Mouse (Mus musculus) layer of hippocampus, postnatal 10 days (tissue): ENCODE data around the gene Scrn3. TPM values are rescaled to one million over a fixed set of nuclear protein-coding genes. Genes with fewer than 3 reads are reported as not detected.
A peak's percentile ranks its signal among the peaks of the same experiment; 100 is the strongest.

Experiments used
- DNase-seq, 2 experiments: peaks; one replicate each; pipeline ENCODE4 v3.0.0; 2021; ENCODE audit warnings: low spot score in 2 of 2
- total RNA-seq, 2 experiments: library from RNA; stranded (reverse); gene quantifications; 2 replicates each; pipeline ENCODE4 v1.2.3; 2021

Gene Scrn3
- total RNA-seq, 2 experiments from 2014 or later = 12.1 to 12.6 TPM

- peak; percentile 32 to 39 for DNase-seq
Measured at GRCm38 (mm10) chr2:73274119-73274920, 38.1 kb upstream of the Scrn3 start.

GRCm38 (mm10) chr2:73275261-73276040 is 37.0 kb upstream of the Scrn3 start:
- no peak for DNase-seq

DNA sequence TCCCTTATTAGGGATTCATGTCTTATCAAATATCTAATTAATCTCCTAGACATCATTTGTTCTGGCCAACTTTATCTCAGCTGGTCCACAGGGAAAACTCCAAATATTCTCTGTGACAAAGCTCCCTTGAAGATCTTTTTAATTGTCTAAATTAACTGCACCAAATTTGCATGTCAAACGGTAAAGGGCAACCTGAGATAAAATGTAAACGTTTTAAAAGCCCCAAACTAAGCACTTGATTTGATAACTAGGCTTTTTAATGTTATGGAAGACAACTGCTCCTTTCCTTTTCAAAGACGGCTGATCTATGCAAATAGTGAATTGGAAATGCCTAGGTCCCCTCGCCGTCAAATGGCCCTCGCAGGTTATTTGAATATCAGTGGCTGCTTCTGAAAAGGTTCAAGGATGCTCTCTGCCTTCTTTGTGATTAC is 36.2 kb upstream of the Scrn3 start:
- no peak for DNase-seq

DNA sequence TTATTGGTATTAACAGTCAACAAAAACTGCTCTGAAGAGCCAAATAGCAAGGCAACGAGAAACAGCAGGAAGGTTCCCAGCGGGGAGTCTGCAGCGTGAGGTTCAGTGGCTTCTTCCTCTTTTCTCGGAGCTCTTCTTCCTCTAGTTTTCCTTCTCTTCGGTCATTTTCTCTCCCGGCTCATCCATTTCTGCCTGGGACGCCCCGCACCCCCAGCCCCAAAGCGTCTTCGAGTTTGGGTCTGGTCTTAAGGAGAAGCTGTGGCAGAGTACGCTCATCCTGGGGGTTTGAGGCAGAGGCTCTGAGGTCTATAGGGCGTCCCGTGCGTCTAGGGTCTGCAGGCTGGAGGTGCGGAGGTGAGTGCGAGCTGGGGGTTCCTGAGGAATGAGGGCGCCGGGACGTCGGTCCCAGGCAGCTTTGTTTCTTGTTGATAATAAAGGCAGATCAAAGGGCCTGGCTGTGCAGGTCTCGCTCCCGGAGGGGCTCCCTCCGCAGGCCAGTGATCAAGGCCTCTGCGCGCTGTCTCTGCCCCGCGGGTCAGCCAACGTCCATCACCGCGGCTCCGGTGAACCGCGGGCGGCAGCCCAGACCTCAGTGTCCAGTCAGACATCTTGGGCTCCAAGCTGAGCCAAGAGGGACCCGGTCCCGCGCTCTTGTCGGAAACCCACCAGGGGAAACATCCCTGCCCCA is 35.2 kb upstream of the Scrn3 start:
- DNase-seq = no peak

- DNase-seq = peak; percentile 27 to 45
Measured at GRCm38 (mm10) chr2:73277709-73278075, 34.7 kb upstream of the Scrn3 start.

GRCm38 (mm10) chr2:73278131-73278854 is 34.1 kb upstream of the Scrn3 start:
- peak; percentile 88 to 94 for DNase-seq

DNA sequence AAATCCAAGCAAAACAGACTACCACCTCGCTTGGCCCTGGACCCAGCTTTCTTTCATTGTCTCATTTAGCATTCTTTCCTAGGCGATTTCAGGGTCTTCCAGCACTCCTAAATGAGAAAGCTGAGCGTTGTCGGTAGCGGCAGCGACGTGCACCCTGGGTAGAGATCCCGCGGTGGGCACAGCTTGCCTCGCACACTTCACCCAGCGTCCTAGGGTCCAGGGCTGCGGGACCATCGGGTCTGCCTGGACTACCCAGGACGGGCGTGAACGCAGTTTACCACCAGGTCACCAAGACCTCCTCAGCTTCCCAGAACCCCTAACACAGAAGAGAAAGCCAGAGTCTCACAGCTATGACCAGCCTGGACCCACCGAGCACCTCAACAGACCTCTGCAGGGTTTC is 33.5 kb upstream of the Scrn3 start:
- peak in 1 of 2 experiments; percentile 28 for DNase-seq

DNA sequence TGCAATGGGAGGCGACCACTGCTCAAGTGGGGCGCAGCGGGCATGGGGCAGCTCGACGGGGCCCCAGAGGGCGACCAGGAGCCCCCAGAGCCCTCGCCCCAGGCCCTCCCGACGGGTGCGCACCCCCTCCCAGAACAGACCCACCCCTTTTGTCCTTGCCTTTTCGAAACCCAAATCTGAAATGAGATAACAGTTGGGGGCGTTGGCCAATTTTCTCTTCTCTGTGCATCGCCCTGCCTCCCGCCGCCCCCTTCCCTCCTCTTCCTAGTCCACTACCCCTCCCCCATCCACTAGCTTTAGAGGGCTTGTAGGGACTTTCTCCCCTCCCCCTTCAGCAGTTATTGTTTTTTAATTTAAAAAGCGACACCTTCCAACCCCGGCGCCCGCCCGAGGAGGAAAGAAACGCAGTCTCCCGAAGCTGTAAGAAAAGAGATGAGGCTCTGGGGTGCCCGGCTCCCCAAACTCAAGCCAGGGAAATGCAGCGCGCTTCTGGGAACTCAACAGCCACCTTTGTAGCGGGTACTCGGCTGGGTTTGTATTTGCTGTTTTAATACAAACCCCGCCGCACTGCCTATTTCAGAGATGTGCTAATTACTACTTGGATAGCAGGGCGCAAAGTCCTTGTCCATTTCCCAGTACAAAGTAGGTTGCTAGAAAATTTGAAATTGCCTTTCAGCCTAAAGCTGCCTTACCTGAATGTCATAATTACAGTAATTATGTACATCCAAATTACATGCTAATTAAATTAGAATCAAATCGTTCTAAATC is 32.9 kb upstream of the Scrn3 start:
- no peak for DNase-seq

- DNase-seq = peak in 1 of 2 experiments; percentile 33
Measured at GRCm38 (mm10) chr2:73280356-73281047, 31.9 kb upstream of the Scrn3 start.

GRCm38 (mm10) chr2:73281048-73281661 is 31.2 kb upstream of the Scrn3 start:
- no peak for DNase-seq

DNA sequence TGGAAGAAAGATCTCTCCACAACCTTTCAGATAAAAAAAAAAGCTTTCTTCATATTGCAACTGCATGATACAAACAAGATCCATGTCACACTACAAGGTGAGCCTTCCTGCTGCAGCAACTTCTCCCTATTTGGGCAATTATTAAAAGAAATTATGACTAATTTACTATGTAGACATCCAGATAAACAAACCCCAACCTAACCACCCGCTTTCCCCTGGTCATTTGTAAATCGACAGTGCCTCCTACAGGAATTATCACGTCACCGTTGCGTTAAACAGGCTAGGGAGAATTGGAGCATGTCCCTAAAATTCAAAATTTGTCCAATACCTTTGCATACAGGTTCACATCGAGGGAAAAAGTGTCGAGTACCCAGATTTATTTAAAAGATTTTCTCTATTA is 30.7 kb upstream of the Scrn3 start:
- no peak for DNase-seq

- no peak for DNase-seq
Measured at GRCm38 (mm10) chr2:73285630-73286029, 26.8 kb upstream of the Scrn3 start.

DNA sequence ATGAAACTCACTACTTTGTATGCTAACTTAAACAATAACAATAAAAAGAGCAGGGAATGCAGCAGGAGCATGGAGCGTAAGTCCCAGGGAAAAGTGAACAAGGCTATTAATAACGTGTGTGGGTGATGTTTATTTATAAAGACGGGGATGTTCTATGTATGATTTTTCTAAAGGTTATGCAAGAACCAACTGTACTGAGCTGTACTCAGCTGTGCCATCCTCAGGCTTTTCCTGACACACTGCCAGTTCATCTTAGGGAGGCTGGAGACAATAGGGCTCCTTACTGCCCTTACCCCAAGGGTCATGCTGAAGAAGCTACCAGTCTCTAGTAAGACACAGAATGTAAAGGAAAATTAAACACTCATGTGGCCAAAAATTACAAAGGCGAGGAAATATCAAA is 21.3 kb upstream of the Scrn3 start:
- DNase-seq = no peak

GRCm38 (mm10) chr2:73295023-73295422 is 17.4 kb upstream of the Scrn3 start:
- DNase-seq = no peak

- no peak for DNase-seq
Measured at GRCm38 (mm10) chr2:73298154-73298553, 14.2 kb upstream of the Scrn3 start.

- no peak for DNase-seq
Measured at GRCm38 (mm10) chr2:73298841-73299240, 13.6 kb upstream of the Scrn3 start.

DNA sequence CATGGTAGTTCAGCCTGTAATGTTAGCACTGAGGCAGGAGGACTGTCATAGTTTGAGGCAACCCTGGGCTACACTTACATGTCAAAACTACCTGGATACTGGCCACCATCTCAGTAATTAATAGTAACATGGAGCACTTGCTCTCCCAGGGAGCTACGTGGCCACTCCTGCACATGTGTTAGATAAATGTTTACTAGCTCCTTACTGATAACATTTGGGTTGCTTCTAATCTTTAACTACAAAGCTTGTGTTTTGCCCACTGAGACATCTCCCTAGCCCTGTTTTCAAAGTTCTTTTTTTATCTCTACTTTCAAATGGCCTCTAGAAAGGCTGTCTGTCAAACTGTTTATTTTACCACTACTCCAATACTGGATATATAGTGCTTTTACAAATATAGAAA is 10.4 kb upstream of the Scrn3 start:
- DNase-seq = no peak

DNA sequence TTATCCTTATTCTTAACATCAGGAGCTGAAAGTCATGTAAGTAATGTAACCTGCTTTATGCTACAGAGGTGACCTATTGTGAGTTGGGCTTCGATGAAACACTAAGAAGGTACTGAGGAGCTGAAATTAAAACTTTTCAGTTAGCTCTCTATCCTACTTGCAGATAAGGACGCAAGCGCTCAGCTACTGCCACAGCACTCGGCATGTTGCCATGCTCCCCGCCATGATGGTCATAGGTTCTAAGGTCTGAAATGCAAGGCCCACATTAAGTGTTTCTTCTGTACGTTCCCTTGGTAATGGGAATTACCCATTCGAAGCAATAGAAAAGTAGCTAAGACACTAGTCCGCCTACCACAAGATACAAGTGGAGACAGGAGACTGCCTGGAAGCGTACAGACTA is 9.7 kb upstream of the Scrn3 start:
- DNase-seq = no peak

DNA sequence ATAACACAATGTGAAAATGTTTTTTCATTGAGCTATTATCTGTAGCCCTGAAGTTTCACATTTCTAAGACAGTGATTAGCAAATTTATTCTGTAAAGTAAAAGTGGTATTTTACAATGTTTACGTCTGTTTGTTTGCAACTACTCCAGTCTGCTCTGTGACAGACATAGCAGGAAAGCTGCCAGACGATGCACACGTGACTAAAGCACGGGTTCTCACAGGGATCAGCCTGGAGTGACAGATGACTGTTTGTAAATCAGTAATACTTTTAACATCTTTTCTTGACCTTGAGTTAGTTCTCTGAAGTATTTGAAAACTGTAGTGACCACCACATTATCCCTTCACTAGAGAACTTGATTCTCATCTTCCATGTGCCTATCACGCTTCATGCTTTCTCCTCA is 7.9 kb upstream of the Scrn3 start:
- no peak for DNase-seq
